Mouse (Mus musculus) small intestine, adult 2 months (tissue): ENCODE measurements around the gene Rnase9. TPM values are rescaled to one million over a fixed set of nuclear protein-coding genes. Genes with fewer than 3 reads are reported as not detected.

Source experiments
- H3K27ac ChIP-seq: fragments of 200-500 bp; 2 replicates; pipeline ENCODE4 v1.5.1; 2012; ENCODE audit warnings: low read depth, low read length, control low read depth, inconsistent platforms; ENCODE audit not compliant: insufficient read depth
- H3K27me3 ChIP-seq: fragments of 200-500 bp; 2 replicates; pipeline ENCODE4 v1.6.1; 2012; ENCODE audit warnings: mild to moderate bottlenecking, moderate library complexity, low read length, inconsistent platforms; ENCODE audit not compliant: control insufficient read depth, insufficient read depth
- H3K36me3 ChIP-seq: fragments of 200-500 bp; 2 replicates; pipeline ENCODE4 v1.6.1; 2012; ENCODE audit warnings: mild to moderate bottlenecking, low read length, control low read depth, inconsistent platforms; ENCODE audit not compliant: control insufficient read depth, insufficient read depth
- H3K4me1 ChIP-seq: fragments of 200-500 bp; 2 replicates; pipeline ENCODE4 v1.6.1; 2012; ENCODE audit warnings: low read length, inconsistent platforms, mixed read lengths; ENCODE audit not compliant: control insufficient read depth, insufficient read depth, insufficient read length
- H3K4me3 ChIP-seq: fragments of 200-500 bp; 2 replicates; pipeline ENCODE4 v1.5.1; 2012; ENCODE audit warnings: low read depth, mild to moderate bottlenecking, control low read depth, inconsistent platforms, low read length, moderate library complexity
- CTCF ChIP-seq: fragments of 200-500 bp; IDR thresholded peaks from 2 replicates; pipeline ENCODE4 v1.5.1; 2012; ENCODE audit warnings: low read depth, mild to moderate bottlenecking, control low read depth, inconsistent platforms, low read length, moderate library complexity, mixed read lengths; ENCODE audit not compliant: insufficient replicate concordance, insufficient read length; ENCODE audit errors: extremely low read depth
- POLR2A ChIP-seq: fragments of 200-500 bp; IDR thresholded peaks from 2 replicates; pipeline ENCODE4 v1.6.1; 2012; ENCODE audit warnings: low read depth, mild to moderate bottlenecking, control low read depth, inconsistent platforms, low read length, moderate library complexity
- WGBS: fragments of 180-500 bp; shearing (Covaris S2); methylation state at CpG from one replicate; pipeline ENCODE4 v1.1.7; 2018; 5-methylcytosine and 5-hydroxymethylcytosine counted together
- polyA plus RNA-seq: library from polyadenylated mRNA; depleted of rRNA; stranded (reverse); fragments of >200 nt; gene quantifications from 2 replicates; pipeline ENCODE4 v1.2.3, GENCODE M21; 2012

Gene Rnase9
- polyA plus RNA-seq, 1 experiment = not detected

DNA sequence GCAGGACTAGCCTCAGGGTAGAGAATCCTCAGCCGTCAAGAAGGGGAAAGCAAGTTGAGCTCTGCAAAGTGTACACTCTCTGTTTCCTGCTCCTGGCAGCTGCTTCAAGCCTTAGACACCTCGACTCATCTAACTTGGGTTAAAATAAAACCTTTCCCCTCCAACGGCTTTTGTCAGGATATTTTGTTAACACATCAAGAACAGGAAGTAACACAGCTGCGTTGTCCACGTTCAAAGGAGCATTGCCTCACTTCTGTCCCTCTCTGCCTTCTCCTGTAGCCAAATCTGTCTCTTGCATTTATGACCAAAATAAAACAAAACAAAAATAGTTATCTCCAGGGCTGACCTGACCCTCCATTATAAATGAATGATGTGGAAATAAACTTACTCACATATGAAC, 6.2 kb upstream of the Rnase9 start:
- no peak for TF ChIP-seq POLR2A
- no peak for TF ChIP-seq CTCF
- 27% methylated on average over 5 of the region's 5 CpGs for WGBS

DNA sequence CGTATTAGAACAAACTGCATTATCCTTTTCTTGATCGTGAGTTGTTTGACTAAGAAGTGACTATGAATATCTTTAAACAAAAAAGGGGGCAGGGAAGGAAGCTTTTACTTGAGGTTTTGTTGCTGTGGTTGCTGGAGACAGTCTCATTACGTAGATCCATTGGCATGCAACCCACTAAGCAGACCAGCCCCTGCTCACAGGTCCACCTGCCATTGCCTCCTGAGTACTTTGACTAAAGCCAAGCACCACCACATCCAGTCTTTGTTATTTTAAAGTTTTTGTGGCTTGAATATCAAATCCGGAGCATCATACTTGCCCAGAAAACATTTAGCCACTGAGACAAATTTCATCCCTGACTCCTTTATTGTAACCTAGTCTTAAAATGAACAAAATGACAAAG, 5.5 kb downstream of the Rnase9 start:
- Histone ChIP-seq H3K27ac (no peak overlapping the region), H3K36me3 (no peaks in the 10 kb centered on the region), H3K4me1 (no peaks in the 10 kb centered on the region), H3K4me3 (no peak overlapping the region), H3K27me3 (no peaks in the 10 kb centered on the region)
- WGBS = 86% methylated on average over 4 of the region's 4 CpGs
- no peak for TF ChIP-seq CTCF

More for the DNA sequence above, 6.2 kb upstream of the Rnase9 start:
- no peaks in the 10 kb centered on the region for H3K36me3 ChIP-seq
- no peaks in the 10 kb centered on the region for H3K4me1 ChIP-seq
- no peak overlapping the region for H3K27ac ChIP-seq
- H3K27me3 ChIP-seq = no peaks in the 10 kb centered on the region
- H3K4me3 ChIP-seq = no peak overlapping the region

DNA sequence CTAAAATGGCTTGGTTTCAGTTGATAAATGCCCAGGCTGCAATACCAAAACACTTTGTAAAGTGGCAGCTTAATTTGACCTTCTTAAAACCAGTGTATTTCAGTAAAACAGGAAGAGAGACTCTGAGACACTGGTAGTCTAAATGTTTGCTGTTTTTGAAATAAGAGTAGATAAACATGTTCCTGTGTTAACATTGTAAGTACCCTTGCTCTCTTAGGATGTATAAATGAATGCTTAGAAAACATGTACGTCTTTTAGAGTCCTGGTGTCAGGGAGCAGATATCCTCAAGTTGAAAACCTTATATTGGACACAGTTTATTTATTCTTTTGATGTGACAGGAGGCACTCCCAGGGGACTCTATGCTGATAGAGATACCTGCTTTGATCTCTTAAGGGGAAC, 6.5 kb downstream of the Rnase9 start:
- no peaks in the 10 kb centered on the region for H3K4me1 ChIP-seq
- no peaks in the 10 kb centered on the region for H3K36me3 ChIP-seq
- no peak overlapping the region for H3K4me3 ChIP-seq
- no peak for TF ChIP-seq POLR2A
- no peak for TF ChIP-seq CTCF
- 69% methylated on average over 1 of the region's 1 CpGs for WGBS
- no peak overlapping the region for H3K27ac ChIP-seq
- no peaks in the 10 kb centered on the region for H3K27me3 ChIP-seq

DNA sequence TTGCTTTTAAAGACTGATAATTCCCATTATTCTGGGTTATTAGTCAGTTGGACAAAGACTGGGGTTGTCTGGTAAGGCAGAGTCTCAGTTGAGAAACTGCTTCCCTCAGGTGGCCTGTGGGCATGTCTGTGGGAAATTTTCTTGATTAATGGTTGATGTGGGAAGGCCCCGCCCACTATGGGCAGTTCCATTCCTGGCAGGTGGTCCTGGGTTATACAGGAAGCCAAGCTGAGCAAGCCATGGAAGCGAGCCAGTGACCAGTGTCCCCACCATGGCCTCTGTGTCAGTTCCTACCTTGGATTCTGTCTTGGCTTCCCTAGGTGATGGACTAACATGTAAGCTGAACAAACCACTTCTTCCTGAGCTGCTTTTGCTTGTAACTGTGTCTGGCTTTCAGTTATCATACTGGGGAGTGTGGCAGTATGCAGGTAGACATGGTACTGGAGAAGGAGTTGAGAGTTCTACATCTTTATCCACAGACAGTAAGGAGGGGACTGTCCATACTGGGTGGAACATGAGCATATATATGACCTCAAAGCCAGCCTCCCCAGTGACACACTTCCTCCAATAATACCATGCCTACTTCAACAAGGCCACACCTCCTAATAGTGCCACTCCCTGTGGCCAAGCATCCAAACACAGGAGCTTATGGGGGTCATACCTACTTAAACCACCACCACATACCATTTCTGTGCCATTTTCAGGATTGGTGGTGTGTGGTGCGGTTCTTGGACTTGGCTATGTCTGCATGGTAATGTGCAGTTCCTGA, 14.1 kb downstream of the Rnase9 start:
- H3K27me3 ChIP-seq = no peaks in the 10 kb centered on the region
- 71% methylated on average over 3 of the region's 3 CpGs for WGBS
- no peaks in the 10 kb centered on the region for H3K4me1 ChIP-seq
- TF ChIP-seq CTCF (no peak), POLR2A (no peak)
- no peaks in the 10 kb centered on the region for H3K36me3 ChIP-seq
- H3K4me3 ChIP-seq = no peak overlapping the region
- no peak overlapping the region for H3K27ac ChIP-seq

DNA sequence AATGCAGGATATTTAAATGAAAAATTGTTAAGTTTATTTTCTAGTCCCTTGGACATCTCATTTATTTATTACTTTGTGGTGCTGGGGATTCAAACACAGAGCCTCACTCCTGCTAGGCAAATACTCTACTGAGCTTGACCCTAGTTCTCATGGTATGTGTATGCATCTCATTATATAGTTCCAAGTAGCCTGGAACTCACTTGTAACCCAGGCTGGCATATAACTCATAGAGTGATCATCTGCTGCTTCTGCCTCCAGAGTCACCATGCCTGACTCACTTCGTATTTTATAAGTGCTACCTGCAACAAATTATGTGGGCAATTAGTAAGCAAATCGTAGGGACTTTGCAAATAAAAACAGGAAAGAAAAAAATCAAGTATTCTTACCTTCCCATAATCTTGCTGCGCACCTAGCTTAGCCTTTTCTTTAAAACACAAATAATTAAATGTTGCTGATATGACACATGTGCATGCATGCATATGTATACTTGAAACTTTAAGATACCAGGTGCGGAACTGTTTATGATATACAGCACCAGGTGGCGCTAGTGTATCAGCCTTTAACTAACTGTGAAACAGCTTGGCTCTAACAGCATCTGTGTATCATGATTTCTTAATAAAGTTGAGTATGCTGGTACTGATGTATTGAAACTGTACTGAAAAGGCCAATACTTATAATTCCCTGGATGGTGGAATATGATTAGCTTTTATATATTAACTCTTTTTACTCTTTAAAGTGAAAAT, 15.1 kb downstream of the Rnase9 start:
- WGBS = 35% methylated on average over 5 of the region's 5 CpGs
- H3K4me3 ChIP-seq = no peak overlapping the region
- no peak overlapping the region for H3K27ac ChIP-seq
- no peaks in the 10 kb centered on the region for H3K4me1 ChIP-seq
- no peaks in the 10 kb centered on the region for H3K27me3 ChIP-seq
- no peaks in the 10 kb centered on the region for H3K36me3 ChIP-seq
- TF ChIP-seq POLR2A (no peak), CTCF (no peak)

DNA sequence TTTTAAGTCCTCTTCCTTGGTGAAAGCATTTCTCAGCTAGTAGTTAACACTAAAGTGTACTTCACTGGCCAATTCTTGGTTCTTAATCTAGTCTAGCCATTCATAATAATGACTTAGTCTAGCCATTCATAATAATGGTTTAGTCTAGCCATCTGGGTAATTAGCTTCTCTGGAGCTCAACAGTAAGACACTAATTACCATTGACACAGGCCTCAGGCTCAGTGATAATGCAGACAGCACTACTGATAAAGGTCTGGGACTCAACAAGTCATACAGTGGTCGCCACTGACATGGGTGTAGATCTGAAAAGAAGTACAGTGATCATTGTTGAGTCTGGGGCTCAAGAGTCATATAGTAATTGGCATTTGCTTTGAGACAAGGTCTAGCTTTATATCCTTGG, 16.8 kb downstream of the Rnase9 start:
- H3K27me3 ChIP-seq = no peaks in the 10 kb centered on the region
- TF ChIP-seq CTCF (no peak), POLR2A (no peak)
- H3K4me1 ChIP-seq = no peaks in the 10 kb centered on the region
- no peak overlapping the region for H3K27ac ChIP-seq
- H3K36me3 ChIP-seq = no peaks in the 10 kb centered on the region
- H3K4me3 ChIP-seq = no peak overlapping the region
- 89% methylated on average over 1 of the region's 1 CpGs for WGBS

DNA sequence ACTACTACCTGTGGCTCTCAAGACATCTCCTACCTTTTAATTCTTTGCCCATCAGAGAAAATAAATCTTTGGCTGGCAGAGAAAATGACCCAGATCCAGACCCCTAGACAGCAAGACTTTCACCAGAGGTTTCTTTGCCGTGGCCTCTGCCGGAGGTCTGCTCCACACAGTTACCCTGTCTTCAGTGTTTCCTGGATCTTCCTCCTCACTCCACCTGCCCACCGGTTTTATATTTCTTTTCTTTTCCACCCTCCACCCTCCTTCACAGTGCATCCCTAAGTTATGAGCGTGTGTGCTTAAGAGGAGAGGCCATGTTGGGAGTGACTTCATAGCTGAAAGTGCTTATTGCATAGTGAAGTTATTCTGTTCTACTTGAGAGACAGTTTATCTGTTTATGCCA, 18.2 kb downstream of the Rnase9 start:
- Histone ChIP-seq H3K4me1 (no peaks in the 10 kb centered on the region), H3K4me3 (no peak overlapping the region), H3K27ac (no peak overlapping the region), H3K36me3 (no peaks in the 10 kb centered on the region), H3K27me3 (no peaks in the 10 kb centered on the region)
- TF ChIP-seq CTCF (no peak), POLR2A (no peak)
- 85% methylated on average over 4 of the region's 4 CpGs for WGBS
